Mouse (Mus musculus) lung, adult 2 months (tissue): Measurements from ENCODE around the gene Shc3.

Experiments used
- CTCF ChIP-seq: fragments of 200-500 bp; IDR thresholded peaks from 2 replicates; pipeline ENCODE4 v1.5.1; 2011; ENCODE audit warnings: mild to moderate bottlenecking, low read length, control low read depth; ENCODE audit not compliant: insufficient read depth
- POLR2A ChIP-seq: fragments of 200-500 bp; IDR thresholded peaks from 2 replicates; pipeline ENCODE4 v1.6.1; 2011; ENCODE audit warnings: low read depth, mild to moderate bottlenecking, control low read depth, low read length, borderline replicate concordance; ENCODE audit errors: extremely low read depth

DNA sequence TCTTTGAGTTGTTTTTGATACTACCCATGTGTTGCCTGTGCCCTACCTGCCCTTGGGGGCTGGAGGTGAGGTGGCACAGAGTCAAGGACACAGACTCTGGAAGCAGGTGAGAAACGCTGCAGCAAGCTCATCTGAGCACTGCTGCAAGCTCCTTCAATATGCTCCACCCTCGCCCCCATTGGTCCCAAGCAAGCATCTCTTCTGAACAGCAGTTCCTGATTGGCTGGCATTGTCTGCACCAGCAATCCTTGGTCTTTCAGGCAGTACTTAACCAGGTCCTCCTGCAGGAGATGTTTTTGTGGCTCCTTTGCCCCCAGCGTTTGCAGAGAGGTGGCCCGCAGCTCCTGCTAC is 34.6 kb upstream of the Shc3 start:
- TF ChIP-seq CTCF (no peak), POLR2A (no peak)
